Mouse (Mus musculus): ENCODE results near the gene Mtor.

The Mtor gene

DNA sequence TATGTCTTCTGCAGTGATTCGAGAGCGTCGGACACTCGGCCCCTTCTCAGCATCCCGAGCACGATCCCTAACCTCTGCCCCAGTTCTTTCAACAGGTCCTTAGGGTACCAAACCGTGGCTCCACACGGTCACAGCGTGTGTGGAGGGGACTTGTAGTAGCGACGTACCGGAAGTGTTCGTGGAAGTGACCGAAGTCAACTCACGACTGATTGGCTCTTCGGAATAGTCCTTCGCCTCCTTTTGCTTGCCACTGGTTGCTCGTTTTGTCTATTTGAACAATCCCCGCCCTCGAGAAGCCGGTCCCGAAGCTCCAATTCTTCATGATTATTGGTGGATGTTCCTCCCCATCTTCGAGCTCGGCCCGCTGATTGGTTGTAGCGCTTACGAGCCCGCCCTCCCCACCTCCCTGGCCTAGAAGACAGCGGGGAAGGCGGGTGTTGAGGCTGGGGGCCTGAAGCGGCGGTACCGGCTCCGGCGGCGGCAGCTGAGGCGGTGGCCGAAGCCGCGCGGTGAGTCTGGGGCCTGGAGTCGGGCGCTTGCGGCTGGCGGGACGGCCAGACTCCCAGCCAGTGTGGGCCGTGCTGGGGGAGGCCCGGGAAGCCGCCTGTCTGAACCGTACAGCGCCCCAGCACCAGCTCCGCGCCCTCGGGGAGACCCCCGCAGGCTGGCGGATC is at the start of gene Mtor:
Mtor (plus strand) TSS at position 433 of the 674 bp plus-strand sequence.
- DNase-seq (ENCODE audit: low read depth, low spot score) = peak; percentile 98

DNA sequence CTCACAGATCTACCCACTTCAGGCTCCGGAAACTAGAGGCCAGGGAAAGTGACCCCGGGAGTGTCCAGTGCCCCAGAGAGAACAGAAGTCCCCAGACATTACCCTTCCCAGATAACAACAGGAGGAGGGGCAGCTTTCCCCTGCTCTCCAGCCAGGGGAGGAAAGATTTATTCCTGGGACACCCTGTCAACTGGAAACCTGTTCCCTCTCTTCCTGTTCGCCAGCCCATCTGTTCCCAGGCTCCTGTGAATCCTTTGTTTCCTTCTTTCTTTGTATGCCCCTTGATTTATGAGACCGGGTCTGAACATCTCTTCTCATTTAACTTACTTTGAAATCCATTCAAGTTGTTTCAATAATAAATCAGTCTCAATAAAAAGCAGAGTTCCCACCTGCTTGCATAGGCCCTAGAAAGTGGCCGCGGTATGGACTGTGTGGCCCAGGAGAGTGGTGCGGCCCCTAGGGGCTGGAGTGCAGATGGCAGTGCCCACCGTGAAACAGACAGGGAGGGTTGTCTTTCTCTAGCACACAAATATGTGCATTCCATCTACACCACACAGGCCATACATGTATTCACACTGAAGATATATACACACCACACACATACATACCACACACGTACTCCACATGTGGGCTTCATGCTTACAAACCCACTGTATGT is 48.8 kb upstream of the Mtor start:
- DNase-seq (ENCODE audit: low read depth, low spot score) = no peak

GRCm38 (mm10) chr4:148403402-148403801 is 45.0 kb upstream of the Mtor start:
- no peak for DNase-seq (ENCODE audit: low read depth, low spot score)

DNA sequence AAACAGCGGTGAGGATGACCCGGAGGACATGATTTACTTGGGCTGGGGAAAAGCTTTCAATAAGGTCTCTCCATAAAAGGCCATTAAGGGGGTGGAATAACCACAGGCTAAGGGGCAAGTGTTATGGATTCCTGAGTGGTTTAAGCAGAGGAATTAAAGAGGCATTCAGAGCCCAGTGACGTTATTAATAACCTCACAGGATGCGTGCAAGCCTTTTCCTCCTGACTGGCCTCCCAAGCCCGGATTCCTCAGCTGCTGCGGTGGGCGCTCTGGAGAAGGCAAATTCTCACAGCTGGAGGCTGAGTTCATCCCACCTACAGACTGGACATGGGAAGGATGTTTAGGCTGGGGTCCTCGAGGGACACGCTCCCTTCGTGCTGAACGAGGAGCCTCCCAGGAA is 43.7 kb upstream of the Mtor start:
- DNase-seq (ENCODE audit: low read depth, low spot score) = no peak

DNA sequence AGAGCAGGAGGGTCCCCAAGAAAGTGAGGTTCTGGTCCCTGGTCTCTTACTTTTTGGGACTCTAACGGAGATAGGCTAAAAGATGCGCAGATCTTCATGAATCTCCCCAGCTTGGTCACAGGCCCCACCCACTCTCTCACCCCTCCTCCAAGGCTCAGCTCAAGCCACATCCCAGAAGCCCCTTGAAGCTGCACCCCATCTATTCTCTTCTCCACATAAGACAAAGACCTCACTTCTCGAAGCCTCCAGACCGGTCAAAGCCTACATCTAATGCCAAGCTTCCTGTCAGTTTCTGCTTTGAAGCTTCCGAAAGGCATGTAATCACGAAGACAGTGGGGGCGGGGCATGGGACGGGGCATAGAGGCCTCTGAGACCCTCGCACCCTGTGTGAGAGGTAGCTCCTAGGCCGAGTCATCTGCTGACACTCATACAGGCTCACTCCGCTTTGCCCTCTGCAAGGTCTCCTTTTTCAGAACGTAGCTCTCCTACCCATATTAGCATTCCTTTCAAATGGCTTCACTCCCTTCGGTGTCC is 43.1 kb upstream of the Mtor start:
- DNase-seq (ENCODE audit: low read depth, low spot score) = no peak

DNA sequence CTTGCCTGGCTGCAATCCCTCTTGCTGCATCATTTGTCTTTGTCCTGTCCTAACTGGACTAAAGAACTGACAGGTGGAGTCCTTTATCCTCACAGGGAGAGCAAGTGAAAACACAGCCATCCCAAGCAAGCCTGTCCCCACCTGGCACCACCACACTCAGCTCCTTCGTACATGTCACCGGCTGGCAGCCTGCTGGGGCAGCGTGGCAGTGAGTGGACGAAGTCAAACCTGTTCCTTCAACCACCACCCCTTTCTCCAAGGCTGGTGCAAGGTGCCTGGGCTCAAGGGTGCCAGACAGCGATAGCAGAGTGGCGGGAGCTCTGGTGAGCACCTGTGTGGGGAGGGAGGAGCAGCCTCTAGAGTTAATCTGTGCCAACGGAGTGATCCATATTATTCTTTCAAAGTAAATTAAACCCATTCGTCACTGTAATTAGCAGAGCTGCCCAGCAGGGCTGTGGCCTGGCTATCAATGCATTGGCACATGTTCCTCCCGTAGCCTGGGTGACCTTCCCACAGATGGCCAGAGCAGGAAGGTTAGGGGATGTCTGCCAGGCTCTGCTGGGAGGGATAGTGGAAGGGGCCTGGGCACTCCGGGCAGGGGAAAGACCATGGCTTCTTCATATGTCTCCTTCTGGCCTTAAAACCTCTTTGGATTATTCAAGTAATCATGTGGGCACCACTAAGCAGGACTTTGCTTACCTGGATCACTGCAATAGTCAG is 40.0 kb upstream of the Mtor start:
- DNase-seq (ENCODE audit: low read depth, low spot score) = no peak

- no peak for DNase-seq (ENCODE audit: low read depth, low spot score)
These were observed 32.8 kb upstream of the Mtor start for GRCm38 (mm10) chr4:148415575-148415974.

- no peak for DNase-seq (ENCODE audit: low read depth, low spot score)
These were observed 31.3 kb upstream of the Mtor start for GRCm38 (mm10) chr4:148417074-148417526.

GRCm38 (mm10) chr4:148417559-148417958 is 30.9 kb upstream of the Mtor start:
- DNase-seq (ENCODE audit: low read depth, low spot score) = no peak

DNA sequence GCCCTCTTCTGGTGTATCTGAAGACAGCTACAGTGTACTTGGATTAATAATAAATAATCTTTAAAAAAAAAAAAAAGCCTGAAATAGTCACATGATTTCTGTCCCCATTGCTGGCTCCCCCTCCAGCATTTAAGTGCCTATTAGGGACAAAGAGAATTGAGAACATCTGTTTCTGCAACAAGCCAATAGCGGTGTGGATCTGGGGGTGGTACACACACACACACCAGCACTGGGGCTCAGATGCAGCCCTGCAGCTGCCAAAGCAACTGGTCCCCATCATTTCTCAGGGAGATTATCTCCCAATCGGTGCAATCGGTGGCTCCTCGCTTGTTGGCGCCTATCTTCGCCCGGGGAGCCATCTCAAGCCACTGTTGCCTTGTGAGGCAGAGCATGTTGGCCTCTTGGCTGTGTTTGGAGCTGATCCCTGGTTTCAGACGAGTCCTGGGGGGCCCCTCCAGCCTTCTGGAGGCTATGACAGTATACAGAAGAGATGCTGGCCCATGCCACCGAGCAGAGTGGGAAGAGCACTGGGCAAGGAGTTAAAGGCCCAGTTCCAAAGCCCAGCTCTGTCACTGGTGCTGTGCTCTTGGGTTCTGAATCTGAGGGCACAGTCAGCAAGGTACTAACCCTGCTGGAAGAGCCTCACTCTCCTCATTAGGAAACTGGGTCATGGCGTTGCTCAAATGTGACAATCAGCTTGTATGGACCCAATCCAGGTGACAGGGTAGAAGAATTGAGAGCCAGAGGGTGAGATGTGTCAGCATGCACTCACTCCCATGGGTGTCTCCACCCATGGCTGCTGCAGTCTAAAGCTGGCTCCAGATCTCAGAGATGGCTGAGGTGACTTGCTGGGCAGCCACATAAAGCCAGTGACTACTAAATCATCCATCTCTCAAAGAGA is 21.2 kb upstream of the Mtor start:
- DNase-seq (ENCODE audit: low read depth, low spot score) = no peak

- no peak for DNase-seq (ENCODE audit: low read depth, low spot score)
These were observed 19.9 kb upstream of the Mtor start for GRCm38 (mm10) chr4:148428544-148428943.

DNA sequence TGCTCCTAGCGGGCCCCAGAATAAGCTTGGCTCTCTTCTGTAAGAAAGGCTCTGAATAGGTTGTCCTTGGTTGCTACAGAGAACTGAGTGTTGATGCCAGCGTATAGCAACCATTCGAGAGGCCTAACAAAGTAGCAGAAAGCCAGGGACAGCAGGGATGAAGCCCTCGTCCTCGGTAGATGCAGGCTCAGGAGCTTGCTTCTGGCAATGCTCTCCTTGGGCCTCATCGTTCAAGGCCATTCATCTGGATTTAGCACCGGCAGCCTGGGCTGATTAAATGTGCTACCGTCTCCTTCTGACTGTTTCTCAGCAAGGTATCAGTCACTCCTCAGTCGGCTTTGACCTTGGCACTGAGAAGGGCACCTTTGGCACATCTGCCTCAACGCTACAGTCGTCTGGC is 19.3 kb upstream of the Mtor start:
- DNase-seq (ENCODE audit: low read depth, low spot score) = no peak

- DNase-seq (ENCODE audit: low read depth, low spot score) = peak; percentile 43
These were observed 18.7 kb upstream of the Mtor start for GRCm38 (mm10) chr4:148429686-148430085.

DNA sequence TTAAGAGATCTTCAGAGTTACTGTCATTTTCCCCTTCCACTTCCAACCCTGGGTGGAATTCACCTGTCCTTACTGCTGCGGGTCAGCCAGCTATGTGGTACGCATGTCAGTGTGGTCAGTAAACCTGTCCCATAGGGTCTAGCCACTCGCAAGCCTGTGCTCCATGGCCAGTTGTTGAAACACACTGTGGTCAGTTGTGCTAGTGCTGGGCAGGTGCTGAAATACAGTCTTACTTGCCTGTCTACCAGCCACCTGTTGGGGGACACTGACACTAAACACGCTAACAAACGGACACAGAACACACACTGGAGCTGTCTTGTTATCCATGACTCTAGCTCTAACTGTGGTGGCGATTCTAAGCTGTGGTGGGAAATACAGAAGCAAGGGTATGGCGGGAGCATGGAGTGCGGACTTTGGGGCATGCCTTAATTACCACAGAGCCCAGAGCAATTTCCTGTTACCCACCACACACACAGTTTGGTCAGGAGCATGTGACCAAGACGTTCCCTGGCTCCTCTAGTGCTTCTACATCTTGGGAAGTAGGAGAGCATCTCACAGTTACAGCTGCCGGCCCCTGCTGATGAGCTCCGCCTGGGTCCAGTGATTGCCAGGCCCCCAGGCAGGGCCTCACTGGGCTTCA is 17.4 kb upstream of the Mtor start:
- no peak for DNase-seq (ENCODE audit: low read depth, low spot score)

DNA sequence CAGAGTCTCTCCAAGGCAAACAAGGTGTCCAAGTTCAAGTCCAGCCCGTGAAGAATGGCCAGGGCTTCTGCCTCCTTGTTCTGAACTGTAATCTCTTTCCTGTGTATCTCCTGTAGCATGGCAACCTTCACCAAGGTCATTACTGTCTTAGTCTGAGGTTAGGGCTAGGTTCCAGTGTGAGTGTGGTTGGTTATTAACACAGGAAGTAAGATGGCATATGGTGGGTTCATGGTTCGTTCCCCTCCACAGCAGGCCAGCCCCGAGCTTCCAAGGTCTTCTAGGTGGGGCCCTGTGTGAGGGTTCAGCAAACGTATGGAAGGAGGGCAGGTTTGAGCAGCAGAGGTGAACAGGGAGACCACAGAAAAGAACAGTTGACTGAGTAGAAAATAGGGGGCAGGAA is 15.9 kb upstream of the Mtor start:
- no peak for DNase-seq (ENCODE audit: low read depth, low spot score)

GRCm38 (mm10) chr4:148433336-148433735 is 15.1 kb upstream of the Mtor start:
- no peak for DNase-seq (ENCODE audit: low read depth, low spot score)

GRCm38 (mm10) chr4:148433813-148434212 is 14.6 kb upstream of the Mtor start:
- no peak for DNase-seq (ENCODE audit: low read depth, low spot score)

DNA sequence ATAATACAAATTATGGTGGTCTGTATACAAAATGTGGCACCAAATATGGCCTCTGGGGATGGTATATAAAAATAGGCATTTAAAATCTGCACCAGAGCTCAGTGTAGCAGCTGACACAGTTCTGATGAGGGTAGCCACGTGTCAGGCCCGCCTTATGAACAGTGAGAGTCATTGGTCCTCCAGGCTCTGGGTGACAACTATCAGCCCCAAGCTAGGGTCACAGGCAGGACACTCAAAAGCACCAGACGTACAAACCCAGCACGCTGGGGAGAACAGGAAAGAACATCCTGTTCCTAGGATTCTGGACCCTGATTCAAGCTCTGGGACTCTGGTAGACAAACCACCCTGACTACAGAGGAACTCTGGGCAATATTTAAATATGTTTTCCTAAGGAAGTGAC is 13.9 kb upstream of the Mtor start:
- DNase-seq (ENCODE audit: low read depth, low spot score) = no peak

DNA sequence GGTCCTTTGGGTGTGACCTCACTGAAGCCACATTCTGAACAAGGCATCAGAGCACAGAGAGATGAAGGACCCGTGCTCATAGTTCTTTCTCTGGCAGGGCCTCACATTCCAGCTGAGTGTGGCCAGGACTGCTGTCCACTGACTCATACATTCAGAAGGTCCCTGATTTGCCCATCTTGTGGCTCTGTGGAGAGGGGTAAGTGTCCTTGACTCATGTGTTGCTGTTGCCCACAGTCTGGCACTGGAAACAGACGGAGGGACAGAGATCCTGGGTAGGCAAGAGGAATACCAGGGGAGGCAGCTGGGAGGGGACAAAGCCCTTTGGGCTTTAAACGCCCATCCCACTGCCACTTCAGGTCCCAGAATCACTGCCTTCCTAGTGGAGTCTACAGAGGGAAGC is 13.3 kb upstream of the Mtor start:
- no peak for DNase-seq (ENCODE audit: low read depth, low spot score)

DNA sequence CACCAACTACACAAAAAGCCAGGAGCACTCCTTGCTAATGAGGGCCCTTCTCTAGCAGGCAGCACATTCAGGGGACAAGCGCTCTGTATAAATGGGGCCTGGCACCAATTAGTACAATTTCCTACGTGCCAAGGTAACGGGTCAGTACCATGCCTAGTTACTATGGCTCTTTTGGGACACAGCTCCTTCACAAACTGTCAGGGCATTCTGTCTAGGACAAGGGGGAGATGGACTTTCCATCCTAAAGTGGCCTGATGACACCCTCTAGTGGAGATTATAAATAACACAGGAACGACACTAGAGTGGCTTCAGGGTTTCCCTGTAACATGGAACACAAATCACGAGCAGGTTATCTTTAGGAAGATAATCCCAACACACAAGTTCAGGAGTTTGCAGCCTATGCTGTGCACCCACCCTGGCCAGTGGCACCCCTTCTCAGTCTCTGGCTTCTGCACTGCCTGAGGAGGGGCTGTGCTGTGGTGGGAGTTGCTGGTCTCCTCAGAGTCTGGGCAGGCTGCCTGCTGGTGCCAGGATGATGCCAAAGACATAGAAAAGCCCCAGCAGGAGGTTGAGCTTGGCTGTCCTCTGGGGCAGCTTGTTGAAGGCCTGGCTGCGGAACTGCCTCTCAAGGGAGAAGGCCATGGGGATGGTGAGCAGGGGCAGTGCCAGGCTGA is 12.6 kb upstream of the Mtor start:
- DNase-seq (ENCODE audit: low read depth, low spot score) = no peak

All from CD4-positive helper T cell, adult 2 months (primary cell).